Mouse (Mus musculus): Measurements from ENCODE around the gene Gm8439. TPM values are rescaled to one million over a fixed set of nuclear protein-coding genes. Genes with fewer than 3 reads are reported as not detected.

The Gm8439 gene
- not detected in 2 replicates for polyA plus RNA-seq (2015; fragmentation: Nextera tagmentation; extraction: Ambion mirVana)

DNA sequence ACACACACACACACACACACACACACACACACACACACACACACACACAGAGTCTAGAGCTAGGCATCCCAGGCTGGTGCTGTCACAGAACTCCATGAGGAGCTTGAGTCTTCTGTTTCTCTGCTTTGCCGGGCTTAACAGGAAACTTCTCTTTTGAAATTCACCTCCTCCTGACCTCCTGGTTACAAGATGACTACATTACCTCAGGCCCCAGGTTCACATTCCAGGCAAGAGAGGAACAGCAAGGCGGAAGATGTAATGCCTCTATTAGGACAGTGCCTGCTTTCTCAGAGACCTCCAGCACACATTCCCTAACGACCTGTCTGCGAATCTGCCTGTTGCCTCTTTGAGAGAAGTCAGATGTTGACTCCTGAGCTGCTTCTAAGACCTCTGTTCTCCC is at the start of gene Gm8439:
Gm8439 (plus strand) TSS at position 301 of the 400 bp plus-strand sequence.
- Histone ChIP-seq H3K9me3 (ENCODE audit: low read length) (no peaks in the 10 kb centered on the region), H3K4me3 (ENCODE audit: low read depth, low read length) (no peak within 1 kb of the TSS), H3K4me2 (replicated peaks; ENCODE audit: low read depth, low read length) (0 out of 2 replicates have a peak within 1 kb of the TSS, but pooled peaks have one; percentile 5), H3K4me1 (ENCODE audit: insufficient read depth, low read depth, low read length) (peaks cover 3% of the 10 kb centered on the region; the same call in 1 of the 2 replicates), H3K27me3 (replicated peaks; ENCODE audit: insufficient read depth, low read length) (no peaks in the 10 kb centered on the region), H3K27ac (ENCODE audit: low read length) (no peak within 1 kb of the TSS), H3K9ac (replicated peaks; ENCODE audit: low read depth) (no peak within 1 kb of the TSS), H3K36me3 (ENCODE audit: insufficient read depth, low read length) (no peaks in the 10 kb centered on the region)
- WGBS = 20% methylated on average over 4 of the region's 4 CpGs
- TF ChIP-seq CTCF (IDR thresholded peaks at IDR 0.05) = no peak
- ATAC-seq (no peak), DNase-seq (ENCODE audit: low spot score) (peak; percentile 24)

DNA sequence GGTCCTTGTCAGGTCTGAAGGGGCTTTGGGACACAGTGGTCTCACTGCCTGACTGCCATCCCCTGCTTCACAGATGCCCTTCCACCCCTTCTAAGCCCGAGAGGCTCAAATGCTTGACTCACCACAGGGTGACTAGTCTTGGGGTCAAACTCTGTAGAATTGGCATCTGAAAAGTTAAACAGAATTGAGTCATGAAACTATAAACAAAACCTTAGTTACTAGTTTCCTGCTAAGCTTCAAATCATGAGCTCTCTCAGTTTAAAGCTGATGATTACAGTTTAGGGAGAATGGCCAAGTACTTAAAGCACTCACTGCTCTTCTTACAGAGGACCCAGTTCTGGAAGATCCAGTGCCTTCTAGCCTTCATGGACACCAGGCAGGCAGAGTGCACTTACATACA is 43.6 kb upstream of the Gm8439 start:
- H3K27me3 ChIP-seq (replicated peaks; ENCODE audit: insufficient read depth, low read length) = no peaks in the 10 kb centered on the region
- no peak for ATAC-seq
- peaks cover 44% of the 10 kb centered on the region for H3K36me3 ChIP-seq (ENCODE audit: insufficient read depth, low read length)
- no peak for DNase-seq (ENCODE audit: low spot score)
- no peak overlapping the region for H3K27ac ChIP-seq (ENCODE audit: low read length)
- no peaks in the 10 kb centered on the region for H3K9me3 ChIP-seq (ENCODE audit: low read length)
- TF ChIP-seq CTCF (IDR thresholded peaks at IDR 0.05) (no peak), EP300 (IDR thresholded peaks at IDR 0.05) (no peak)
- 70% methylated on average over 1 of the region's 1 CpGs for WGBS
- H3K4me1 ChIP-seq (ENCODE audit: insufficient read depth, low read depth, low read length) = no peaks in the 10 kb centered on the region
- no peak overlapping the region for H3K4me3 ChIP-seq (ENCODE audit: low read depth, low read length)
- H3K9ac ChIP-seq (replicated peaks; ENCODE audit: low read depth) = no peak overlapping the region
- H3K4me2 ChIP-seq (replicated peaks; ENCODE audit: low read depth, low read length) = no peak overlapping the region

DNA sequence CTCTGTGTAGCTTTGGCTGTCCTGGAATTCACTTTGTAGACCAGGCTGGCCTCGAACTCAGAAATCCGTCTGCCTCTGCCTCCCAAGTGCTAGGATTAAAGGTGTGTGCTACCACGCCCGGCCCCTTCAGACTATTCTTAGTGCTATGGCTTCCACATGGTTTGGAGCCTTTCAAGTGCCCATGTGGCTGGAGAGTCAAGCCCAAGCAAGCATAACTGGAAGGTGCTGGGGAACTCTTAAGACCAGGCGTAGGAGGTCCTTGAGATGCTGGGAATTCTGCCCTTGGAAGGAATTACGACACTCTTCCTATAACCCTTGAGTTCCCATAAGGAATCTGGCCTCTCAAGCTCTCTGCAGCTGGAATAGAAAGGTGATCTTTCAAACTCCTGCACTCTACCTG is 32.0 kb upstream of the Gm8439 start:
- no peaks in the 10 kb centered on the region for H3K9me3 ChIP-seq (ENCODE audit: low read length)
- DNase-seq (ENCODE audit: low spot score) (peak; percentile 75), ATAC-seq (peak; percentile 88)
- H3K9ac ChIP-seq (replicated peaks; ENCODE audit: low read depth) = no peak overlapping the region
- WGBS = 62% methylated on average over 6 of the region's 6 CpGs
- no peak overlapping the region for H3K4me2 ChIP-seq (replicated peaks; ENCODE audit: low read depth, low read length)
- H3K4me1 ChIP-seq (ENCODE audit: insufficient read depth, low read depth, low read length) = no peaks in the 10 kb centered on the region
- no peak for TF ChIP-seq CTCF (IDR thresholded peaks at IDR 0.05)
- peak; percentile 64 for TF ChIP-seq EP300 (IDR thresholded peaks at IDR 0.05)
- H3K27ac ChIP-seq (ENCODE audit: low read length) = no peak overlapping the region
- H3K4me3 ChIP-seq (ENCODE audit: low read depth, low read length) = no peak overlapping the region
- H3K27me3 ChIP-seq (replicated peaks; ENCODE audit: insufficient read depth, low read length) = no peaks in the 10 kb centered on the region
- peaks cover 37% of the 10 kb centered on the region for H3K36me3 ChIP-seq (ENCODE audit: insufficient read depth, low read length)

DNA sequence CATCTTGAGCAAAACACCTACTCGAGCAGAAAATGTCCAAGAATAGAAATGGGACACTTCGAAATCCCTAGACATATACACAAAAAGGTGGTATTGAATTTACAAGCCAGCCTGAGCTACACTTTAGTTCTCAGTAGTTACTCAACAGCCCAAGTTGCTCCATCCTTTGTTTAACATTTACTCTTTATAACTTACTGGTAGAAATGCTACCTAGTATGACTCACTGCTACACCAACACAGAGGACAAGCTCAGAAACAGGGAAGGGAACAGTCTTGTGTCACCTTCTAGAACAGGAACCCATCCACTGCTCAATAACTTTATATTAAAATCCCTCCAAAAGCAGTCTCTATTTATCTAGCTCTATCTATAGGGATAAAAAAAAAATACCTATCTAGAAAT is 22.8 kb upstream of the Gm8439 start:
- no peaks in the 10 kb centered on the region for H3K27me3 ChIP-seq (replicated peaks; ENCODE audit: insufficient read depth, low read length)
- H3K36me3 ChIP-seq (ENCODE audit: insufficient read depth, low read length) = peaks cover 14% of the 10 kb centered on the region; the same call in 1 of the 2 replicates
- H3K9ac ChIP-seq (replicated peaks; ENCODE audit: low read depth) = no peak overlapping the region
- H3K9me3 ChIP-seq (ENCODE audit: low read length) = no peaks in the 10 kb centered on the region
- H3K4me3 ChIP-seq (ENCODE audit: low read depth, low read length) = no peak overlapping the region
- 58% methylated on average over 2 of the region's 2 CpGs for WGBS
- peak; percentile 75 for DNase-seq (ENCODE audit: low spot score)
- H3K4me1 ChIP-seq (ENCODE audit: insufficient read depth, low read depth, low read length) = peaks cover 20% of the 10 kb centered on the region; the same call in 1 of the 2 replicates
- ATAC-seq = no peak
- no peak overlapping the region for H3K4me2 ChIP-seq (replicated peaks; ENCODE audit: low read depth, low read length)
- H3K27ac ChIP-seq (ENCODE audit: low read length) = no peak overlapping the region; the same call in 1 of the 2 replicates
- TF ChIP-seq CTCF (IDR thresholded peaks at IDR 0.05) (no peak), EP300 (IDR thresholded peaks at IDR 0.05) (peak; percentile 48; the same call in 1 of the 2 replicates)

DNA sequence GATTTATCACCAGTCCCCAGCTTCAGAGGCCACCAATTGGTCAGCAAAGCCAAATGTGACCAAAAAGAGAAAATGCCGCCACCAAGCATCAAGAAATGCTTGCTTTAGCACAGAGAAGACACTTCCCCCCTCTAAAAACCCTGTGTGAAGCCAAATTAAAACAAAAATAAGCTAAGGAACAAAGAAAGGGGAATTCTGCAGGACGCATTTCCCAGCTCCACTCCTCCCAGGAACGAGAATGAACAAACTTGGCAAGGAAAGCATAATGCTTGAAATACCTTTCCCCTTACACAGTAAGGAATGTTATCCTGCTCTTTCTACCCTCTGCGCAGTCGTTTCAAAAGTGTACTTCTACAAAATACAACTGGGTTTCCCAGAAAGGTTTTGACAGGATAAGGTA is 20.5 kb upstream of the Gm8439 start:
- Histone ChIP-seq H3K4me2 (replicated peaks; ENCODE audit: low read depth, low read length) (peak overlapping the region; percentile 92; the same call in 1 of the 2 replicates), H3K9ac (replicated peaks; ENCODE audit: low read depth) (no peak overlapping the region), H3K9me3 (ENCODE audit: low read length) (no peaks in the 10 kb centered on the region), H3K36me3 (ENCODE audit: insufficient read depth, low read length) (peaks cover 6% of the 10 kb centered on the region; the same call in 1 of the 2 replicates), H3K4me1 (ENCODE audit: insufficient read depth, low read depth, low read length) (peaks cover 27% of the 10 kb centered on the region; the same call in 1 of the 2 replicates), H3K27ac (ENCODE audit: low read length) (peak overlapping the region; percentile 95), H3K27me3 (replicated peaks; ENCODE audit: insufficient read depth, low read length) (no peaks in the 10 kb centered on the region), H3K4me3 (ENCODE audit: low read depth, low read length) (no peak overlapping the region)
- peak; percentile 91 for DNase-seq (ENCODE audit: low spot score)
- peak; percentile 25 for ATAC-seq
- WGBS = 7% methylated on average over 5 of the region's 5 CpGs
- no peak for TF ChIP-seq CTCF (IDR thresholded peaks at IDR 0.05)
- TF ChIP-seq EP300 (IDR thresholded peaks at IDR 0.05) = peak; percentile 87

DNA sequence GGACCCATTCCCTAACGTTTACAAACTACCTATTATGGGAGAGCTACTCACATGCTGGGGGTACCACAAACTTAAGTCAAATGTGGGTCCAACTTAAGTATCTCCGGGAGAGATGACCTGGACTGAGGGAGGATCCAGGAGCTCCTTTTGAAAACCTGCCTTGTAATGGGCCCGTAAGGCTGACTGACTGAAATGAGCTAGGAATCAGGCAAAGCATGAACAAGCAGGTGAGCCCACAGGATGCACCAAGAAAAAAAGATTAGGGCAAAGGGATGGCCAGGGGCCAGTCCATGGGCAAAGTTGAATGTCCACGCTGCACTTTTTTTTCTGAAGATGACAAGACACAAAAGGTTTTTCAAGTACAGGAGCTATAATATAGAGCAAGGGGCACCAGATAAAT is 19.5 kb upstream of the Gm8439 start:
- ATAC-seq (no peak), DNase-seq (ENCODE audit: low spot score) (no peak)
- Histone ChIP-seq H3K4me3 (ENCODE audit: low read depth, low read length) (peak overlapping the region; percentile 72), H3K4me2 (replicated peaks; ENCODE audit: low read depth, low read length) (peak overlapping the region; percentile 92), H3K9me3 (ENCODE audit: low read length) (no peaks in the 10 kb centered on the region), H3K27me3 (replicated peaks; ENCODE audit: insufficient read depth, low read length) (no peaks in the 10 kb centered on the region), H3K27ac (ENCODE audit: low read length) (peak overlapping the region; percentile 95), H3K9ac (replicated peaks; ENCODE audit: low read depth) (0 out of 2 replicates have a peak overlapping the region, but pooled peaks have one; percentile 9), H3K4me1 (ENCODE audit: insufficient read depth, low read depth, low read length) (peaks cover 27% of the 10 kb centered on the region; the same call in 1 of the 2 replicates), H3K36me3 (ENCODE audit: insufficient read depth, low read length) (no peaks in the 10 kb centered on the region)
- no peak for TF ChIP-seq CTCF (IDR thresholded peaks at IDR 0.05)
- TF ChIP-seq EP300 (IDR thresholded peaks at IDR 0.05) = no peak
- WGBS = 4% methylated on average over 4 of the region's 4 CpGs
